Mouse (Mus musculus) v-Abl transformed pro-B cells (cell line): ENCODE measurements around the gene Ms4a8a.

ENCODE experiments used
- in situ Hi-C, 2 experiments: fragments of 400-800 bp; cut with MboI; formaldehyde crosslinking; loops; one replicate each; pipeline ENCODE4 v1.15.1; 2025; ENCODE audit not compliant: unreplicated experiment in 2 of 2

Ms4a8a gene

GRCm38 (mm10) chr19:11037570-11037969 is 43.3 kb downstream of the Ms4a8a start:
- in situ Hi-C loops, result no loop called here

- in situ Hi-C loops, result no loop called here
Measured at GRCm38 (mm10) chr19:11022382-11022781, 58.5 kb downstream of the Ms4a8a start.

GRCm38 (mm10) chr19:11017891-11018290 is 63.0 kb downstream of the Ms4a8a start, which contains the start of gene Ms4a18:
Gene Ms4a18 (minus strand): TSS chr19:11018031.
- in situ Hi-C loops, result no loop called here
